Mouse (Mus musculus): ENCODE results near the gene Cwc27. TPM values are rescaled to one million over a fixed set of nuclear protein-coding genes. Genes with fewer than 3 reads are reported as not detected.

The Cwc27 gene
- polyA plus RNA-seq, 1 experiment, result 22.4 TPM

DNA sequence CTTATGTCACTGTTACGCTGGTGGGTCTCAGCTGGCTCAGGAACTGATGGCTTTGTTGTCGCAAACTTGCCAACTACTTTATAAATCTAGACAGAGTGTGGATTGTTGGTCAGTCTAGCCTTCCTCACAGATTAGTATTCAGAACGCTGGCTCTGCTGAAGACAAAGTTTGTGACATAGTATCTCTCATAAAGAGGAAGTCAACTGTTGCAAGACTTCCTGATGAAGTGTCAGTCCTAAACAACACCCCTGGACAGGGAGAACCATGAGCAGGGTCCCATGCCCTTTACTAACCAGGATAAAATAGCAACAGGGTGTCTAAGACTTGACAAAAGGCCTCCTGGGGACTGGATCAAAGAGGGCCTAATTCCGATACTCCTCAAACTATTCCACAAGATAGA, 205.6 kb downstream of the Cwc27 start:
- peak overlapping the region; percentile 75 for H3K27ac ChIP-seq (ENCODE audit: control insufficient read depth, insufficient read depth, low read depth, low read length, poor library complexity)
- no peak overlapping the region for H3K4me3 ChIP-seq (replicated peaks; ENCODE audit: control insufficient read depth, low read depth, low read length)

DNA sequence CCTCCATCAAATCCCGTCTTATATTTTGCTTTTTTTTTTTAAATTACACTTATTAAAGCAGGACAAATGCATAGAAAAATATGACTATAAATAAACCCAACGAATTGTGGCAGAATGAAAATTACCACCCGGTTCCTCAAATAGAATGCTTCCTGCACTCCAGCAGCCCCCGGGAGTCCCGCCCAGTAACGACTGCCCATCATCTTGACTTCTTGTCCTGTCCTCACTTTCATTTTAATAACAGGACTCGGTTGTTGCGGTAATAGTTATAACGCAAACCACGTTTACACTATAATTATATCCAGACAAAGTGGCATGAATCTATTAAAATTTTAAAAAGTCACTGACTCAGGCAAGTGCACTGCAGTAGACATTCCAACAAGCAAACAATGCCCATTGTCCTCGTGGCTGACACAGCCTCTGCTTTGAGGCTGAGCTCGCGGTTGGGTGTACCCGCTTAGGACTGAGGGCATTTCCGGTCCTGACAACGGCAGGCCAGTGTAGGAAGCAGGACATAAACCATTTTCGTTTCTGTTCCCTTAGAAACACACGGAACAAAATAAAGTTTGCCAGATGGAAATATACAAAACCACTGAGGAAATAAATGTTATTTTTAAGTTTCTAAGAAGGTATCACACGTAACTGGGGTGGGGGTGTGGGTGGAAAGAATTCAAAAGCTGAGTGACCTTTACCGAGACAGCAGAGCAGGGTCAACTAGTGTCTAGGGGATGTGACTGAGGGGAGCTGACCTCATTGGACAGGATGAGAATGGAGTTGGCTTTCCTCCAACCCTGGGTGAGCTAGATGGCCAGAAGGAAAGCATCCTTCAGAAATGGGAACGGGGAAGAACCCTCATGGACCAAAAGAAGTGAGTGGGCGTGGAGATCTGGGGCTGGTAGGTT, 206.5 kb downstream of the Cwc27 start:
- peaks cover 3% of the 10 kb centered on the region; the same call in 1 of the 2 replicates for H3K4me1 ChIP-seq (ENCODE audit: control insufficient read depth, insufficient read depth, low read length)
- H3K27ac ChIP-seq (ENCODE audit: control insufficient read depth, insufficient read depth, low read depth, low read length, poor library complexity), result peak overlapping the region; percentile 75
- 6% methylated on average over 22 of the region's 22 CpGs for WGBS
- peak overlapping the region; percentile 71 for H3K4me3 ChIP-seq (replicated peaks; ENCODE audit: control insufficient read depth, low read depth, low read length)
- TF ChIP-seq CTCF (IDR thresholded peaks at IDR 0.05; ENCODE audit: control insufficient read depth, insufficient read depth, low read length) (no peak), POLR2A (IDR thresholded peaks at IDR 0.05; ENCODE audit: borderline replicate concordance, control insufficient read depth, low read depth, low read length) (peak; percentile 74)

More for the DNA sequence above, 205.6 kb downstream of the Cwc27 start:
- 53% methylated on average over 4 of the region's 4 CpGs for WGBS
- peaks cover 1% of the 10 kb centered on the region; the same call in 1 of the 2 replicates for H3K4me1 ChIP-seq (ENCODE audit: control insufficient read depth, insufficient read depth, low read length)
- TF ChIP-seq CTCF (IDR thresholded peaks at IDR 0.05; ENCODE audit: control insufficient read depth, insufficient read depth, low read length) (no peak), POLR2A (IDR thresholded peaks at IDR 0.05; ENCODE audit: borderline replicate concordance, control insufficient read depth, low read depth, low read length) (no peak)

- no peak overlapping the region for H3K4me3 ChIP-seq (replicated peaks; ENCODE audit: control insufficient read depth, low read depth, low read length)
- no peak overlapping the region for H3K27ac ChIP-seq (ENCODE audit: control insufficient read depth, insufficient read depth, low read depth, low read length, poor library complexity)
- WGBS, result 90% methylated on average over 18 of the region's 18 CpGs
- TF ChIP-seq CTCF (IDR thresholded peaks at IDR 0.05; ENCODE audit: control insufficient read depth, insufficient read depth, low read length), result no peak
- TF ChIP-seq POLR2A (IDR thresholded peaks at IDR 0.05; ENCODE audit: borderline replicate concordance, control insufficient read depth, low read depth, low read length), result no peak
- H3K4me1 ChIP-seq (ENCODE audit: control insufficient read depth, insufficient read depth, low read length), result peaks cover 3% of the 10 kb centered on the region; the same call in 1 of the 2 replicates
Observed at GRCm38 (mm10) chr13:104608516-104608915, 208.4 kb downstream of the Cwc27 start.

DNA sequence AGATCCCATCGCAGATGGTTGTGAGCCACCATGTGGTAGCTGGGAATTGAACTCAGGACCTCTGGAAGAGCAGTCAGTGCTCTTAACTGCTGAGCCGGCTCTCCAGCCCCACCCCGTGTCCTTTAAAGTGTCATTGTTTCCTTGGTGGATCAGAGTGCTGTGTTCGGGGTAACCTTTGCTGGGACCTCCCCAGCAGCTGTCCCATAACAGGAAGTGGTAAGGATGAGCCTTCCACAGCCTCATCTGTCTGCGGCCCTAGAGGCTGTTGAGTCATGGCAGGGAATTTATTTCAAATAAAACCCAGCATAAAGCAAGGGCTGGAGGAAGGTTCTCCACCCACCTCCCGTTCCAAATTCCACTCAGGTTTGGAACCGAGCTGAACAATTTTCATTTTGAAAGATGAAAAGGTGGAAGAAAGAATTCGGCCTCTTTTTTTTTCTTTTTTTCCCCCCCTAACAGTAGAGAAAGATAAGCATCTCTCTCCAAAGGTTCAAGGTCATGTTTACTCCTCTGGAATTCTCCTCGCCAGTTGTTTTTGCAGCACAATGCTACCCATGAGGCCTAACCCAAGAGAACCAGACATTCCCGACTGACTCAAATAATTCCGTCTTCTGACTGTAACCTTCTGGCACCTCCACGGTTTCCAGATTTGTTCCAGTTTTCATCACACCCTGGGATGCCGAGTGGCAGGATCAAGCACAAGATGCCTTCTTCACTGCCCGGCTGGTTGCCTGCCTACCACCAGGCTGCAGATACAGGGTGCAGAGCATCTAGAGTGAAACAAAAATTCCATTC, 210.0 kb downstream of the Cwc27 start:
- Histone ChIP-seq H3K4me3 (replicated peaks; ENCODE audit: control insufficient read depth, low read depth, low read length) (no peak overlapping the region), H3K4me1 (ENCODE audit: control insufficient read depth, insufficient read depth, low read length) (peaks cover 3% of the 10 kb centered on the region; the same call in 1 of the 2 replicates), H3K27ac (ENCODE audit: control insufficient read depth, insufficient read depth, low read depth, low read length, poor library complexity) (no peak overlapping the region)
- TF ChIP-seq CTCF (IDR thresholded peaks at IDR 0.05; ENCODE audit: control insufficient read depth, insufficient read depth, low read length), result no peak
- no peak for TF ChIP-seq POLR2A (IDR thresholded peaks at IDR 0.05; ENCODE audit: borderline replicate concordance, control insufficient read depth, low read depth, low read length)
- 48% methylated on average over 14 of the region's 14 CpGs for WGBS

DNA sequence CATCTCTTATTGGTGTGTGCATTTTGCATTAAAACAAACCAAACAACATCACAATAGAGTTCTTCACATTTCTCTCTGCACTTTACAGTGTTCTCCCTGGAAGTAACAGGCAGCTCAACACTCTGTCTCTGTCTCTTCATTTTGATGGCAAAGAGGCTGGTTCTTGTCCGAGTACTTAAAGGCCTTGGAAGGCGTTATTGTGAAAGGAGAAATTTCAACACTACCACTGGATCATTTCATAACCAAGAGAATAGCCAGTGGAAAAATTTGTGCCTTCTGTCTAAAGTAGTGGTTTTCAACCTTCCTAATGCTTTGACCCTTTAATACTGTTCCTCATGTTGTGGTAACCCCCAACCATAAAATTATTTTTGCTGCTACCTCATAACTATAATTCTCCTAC, 211.8 kb downstream of the Cwc27 start:
- WGBS, result 40% methylated on average over 2 of the region's 2 CpGs
- TF ChIP-seq CTCF (IDR thresholded peaks at IDR 0.05; ENCODE audit: control insufficient read depth, insufficient read depth, low read length), result no peak
- no peak for TF ChIP-seq POLR2A (IDR thresholded peaks at IDR 0.05; ENCODE audit: borderline replicate concordance, control insufficient read depth, low read depth, low read length)
- H3K4me1 ChIP-seq (ENCODE audit: control insufficient read depth, insufficient read depth, low read length), result peaks cover 1% of the 10 kb centered on the region; the same call in 1 of the 2 replicates
- H3K4me3 ChIP-seq (replicated peaks; ENCODE audit: control insufficient read depth, low read depth, low read length), result no peak overlapping the region
- no peak overlapping the region for H3K27ac ChIP-seq (ENCODE audit: control insufficient read depth, insufficient read depth, low read depth, low read length, poor library complexity)

- 82% methylated on average over 6 of the region's 6 CpGs for WGBS
- TF ChIP-seq CTCF (IDR thresholded peaks at IDR 0.05; ENCODE audit: control insufficient read depth, insufficient read depth, low read length) (no peak), POLR2A (IDR thresholded peaks at IDR 0.05; ENCODE audit: borderline replicate concordance, control insufficient read depth, low read depth, low read length) (no peak)
- H3K4me3 ChIP-seq (replicated peaks; ENCODE audit: control insufficient read depth, low read depth, low read length), result no peak overlapping the region
- H3K27ac ChIP-seq (ENCODE audit: control insufficient read depth, insufficient read depth, low read depth, low read length, poor library complexity), result no peak overlapping the region
- H3K4me1 ChIP-seq (ENCODE audit: control insufficient read depth, insufficient read depth, low read length), result peaks cover 1% of the 10 kb centered on the region; the same call in 1 of the 2 replicates
Observed at GRCm38 (mm10) chr13:104602197-104602596, 214.7 kb downstream of the Cwc27 start.

DNA sequence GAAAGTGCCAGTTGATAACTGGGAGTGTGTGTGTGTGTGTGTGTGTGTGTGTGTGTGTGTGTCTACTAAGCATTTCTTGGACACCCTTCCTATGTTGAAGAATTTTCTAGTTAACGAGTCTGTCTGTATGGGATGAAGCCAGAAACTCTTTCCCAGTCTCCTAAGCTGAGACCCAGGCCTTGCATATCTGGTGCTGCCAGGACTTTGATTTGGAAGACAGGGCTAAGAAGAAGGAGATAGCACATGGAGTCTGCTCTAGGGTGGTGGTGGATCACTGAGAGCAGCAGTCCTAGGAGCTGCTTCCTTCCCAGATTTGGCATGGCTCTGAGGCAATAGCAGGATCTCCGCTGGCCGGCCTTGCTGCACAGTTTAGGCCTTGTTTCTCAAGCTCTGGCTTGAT, 215.2 kb downstream of the Cwc27 start:
- TF ChIP-seq POLR2A (IDR thresholded peaks at IDR 0.05; ENCODE audit: borderline replicate concordance, control insufficient read depth, low read depth, low read length), result no peak
- TF ChIP-seq CTCF (IDR thresholded peaks at IDR 0.05; ENCODE audit: control insufficient read depth, insufficient read depth, low read length), result no peak
- H3K27ac ChIP-seq (ENCODE audit: control insufficient read depth, insufficient read depth, low read depth, low read length, poor library complexity), result no peak overlapping the region
- no peak overlapping the region for H3K4me3 ChIP-seq (replicated peaks; ENCODE audit: control insufficient read depth, low read depth, low read length)
- H3K4me1 ChIP-seq (ENCODE audit: control insufficient read depth, insufficient read depth, low read length), result peaks cover 1% of the 10 kb centered on the region; the same call in 1 of the 2 replicates
- WGBS, result 71% methylated on average over 3 of the region's 3 CpGs

DNA sequence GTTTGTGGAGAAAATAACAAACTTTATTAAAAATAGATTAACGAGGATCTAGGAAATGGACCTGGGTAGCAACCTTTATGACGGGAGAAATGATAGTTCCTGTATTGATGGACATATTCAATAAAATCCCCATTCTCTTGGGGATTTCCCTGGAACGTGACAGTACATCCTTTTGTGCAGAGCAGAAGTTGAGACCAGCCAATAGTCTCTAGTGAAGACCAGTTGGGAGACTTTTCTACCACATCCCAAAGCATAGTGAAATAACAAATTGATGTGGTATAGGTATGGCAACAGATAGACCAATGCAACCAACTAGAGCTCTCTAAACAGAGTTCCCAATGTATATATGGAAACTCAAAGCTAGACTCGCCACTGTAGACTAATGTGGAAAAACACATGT, 220.7 kb downstream of the Cwc27 start:
- WGBS, result 74% methylated on average over 4 of the region's 4 CpGs
- Histone ChIP-seq H3K4me3 (replicated peaks; ENCODE audit: control insufficient read depth, low read depth, low read length) (no peak overlapping the region), H3K4me1 (ENCODE audit: control insufficient read depth, insufficient read depth, low read length) (no peaks in the 10 kb centered on the region), H3K27ac (ENCODE audit: control insufficient read depth, insufficient read depth, low read depth, low read length, poor library complexity) (no peak overlapping the region)
- TF ChIP-seq POLR2A (IDR thresholded peaks at IDR 0.05; ENCODE audit: borderline replicate concordance, control insufficient read depth, low read depth, low read length) (no peak), CTCF (IDR thresholded peaks at IDR 0.05; ENCODE audit: control insufficient read depth, insufficient read depth, low read length) (no peak)

Measured in bone marrow, adult 2 months (tissue).